Mouse (Mus musculus) midbrain, postnatal 0 days (tissue): ENCODE results near the gene Ldb1. TPM values are rescaled to one million over a fixed set of nuclear protein-coding genes. Genes with fewer than 3 reads are reported as not detected.
A peak's percentile ranks its signal among the peaks of the same experiment; 100 is the strongest.

Experiments
- ATAC-seq: fragments of 200-750 bp; cut with Nextera tagmentation; 2 replicates; pipeline ENCODE4 v1.8.0; 2017; ENCODE audit warnings: moderate number of reproducible peaks, mild to moderate bottlenecking, moderate TSS enrichment, moderate library complexity; ENCODE audit not compliant: low FRiP score
- DNase-seq: peaks from one replicate; pipeline ENCODE4 v3.0.0-alpha.2; 2015; ENCODE audit warnings: low spot score
- H3K27ac ChIP-seq: fragments of 300-500 bp; sonication (generic); 2 replicates; pipeline ENCODE4 v1.5.1; 2014; ENCODE audit warnings: low read depth, mild to moderate bottlenecking, low read length, mixed read lengths
- H3K27me3 ChIP-seq: fragments of 300-500 bp; sonication (generic); 2 replicates; pipeline ENCODE4 v1.6.1; 2014; ENCODE audit warnings: low read length, control low read depth, mixed read lengths; ENCODE audit not compliant: insufficient read depth
- H3K36me3 ChIP-seq: fragments of 300-500 bp; sonication (generic); 2 replicates; pipeline ENCODE4 v1.6.1; 2014; ENCODE audit warnings: low read length, control low read depth, mixed read lengths; ENCODE audit not compliant: insufficient read depth
- H3K4me1 ChIP-seq: fragments of 300-500 bp; sonication (generic); 2 replicates; pipeline ENCODE4 v1.6.1; 2014; ENCODE audit warnings: mild to moderate bottlenecking, control low read depth, antibody characterized with exemption, low read length, mixed read lengths; ENCODE audit not compliant: insufficient read depth
- H3K4me2 ChIP-seq: fragments of 300-500 bp; sonication (generic); 2 replicates; pipeline ENCODE4 v1.6.1; 2014; ENCODE audit warnings: low read depth, mild to moderate bottlenecking, low read length, mixed read lengths; ENCODE audit not compliant: poor library complexity, severe bottlenecking
- H3K4me3 ChIP-seq: fragments of 300-500 bp; sonication (generic); 2 replicates; pipeline ENCODE4 v1.5.1; 2014; ENCODE audit warnings: low read depth, mild to moderate bottlenecking, low read length, moderate library complexity
- H3K9ac ChIP-seq: fragments of 300-500 bp; sonication (generic); replicated peaks from 2 replicates; pipeline ENCODE4 v1.6.1; 2014; ENCODE audit warnings: mild to moderate bottlenecking, low read length, moderate library complexity, mixed read lengths; ENCODE audit not compliant: poor library complexity, severe bottlenecking
- H3K9me3 ChIP-seq: fragments of 300-500 bp; sonication (generic); 2 replicates; pipeline ENCODE4 v1.6.1; 2016; ENCODE audit warnings: low read length, control low read depth
- CTCF ChIP-seq: IDR thresholded peaks from 2 replicates; pipeline ENCODE4 v1.5.1; 2016; ENCODE audit warnings: antibody characterized with exemption, mild to moderate bottlenecking
- WGBS: fragments of 180-500 bp; shearing (Covaris S2); extraction: QIAGEN DNeasy Blood & Tissue Kit; methylation state at CpG from one replicate; pipeline ENCODE4 v1.1.7; 2014; 5-methylcytosine and 5-hydroxymethylcytosine counted together
- polyA plus RNA-seq: library from polyadenylated mRNA; unstranded; fragments of >200 nt; fragmentation: Nextera tagmentation; extraction: Ambion mirVana; gene quantifications from 2 replicates; pipeline ENCODE4 v1.2.1, GENCODE M21; 2015
- total RNA-seq: library from RNA; depleted of rRNA; stranded (reverse); fragments of >200 nt; gene quantifications from 2 replicates; pipeline ENCODE4 v1.2.3, GENCODE M21; 2014; rRNA removed

Ldb1 gene
- total RNA-seq (121 and 139 TPM in 2 replicates), polyA plus RNA-seq (83.7 and 84.5 TPM in 2 replicates)

DNA sequence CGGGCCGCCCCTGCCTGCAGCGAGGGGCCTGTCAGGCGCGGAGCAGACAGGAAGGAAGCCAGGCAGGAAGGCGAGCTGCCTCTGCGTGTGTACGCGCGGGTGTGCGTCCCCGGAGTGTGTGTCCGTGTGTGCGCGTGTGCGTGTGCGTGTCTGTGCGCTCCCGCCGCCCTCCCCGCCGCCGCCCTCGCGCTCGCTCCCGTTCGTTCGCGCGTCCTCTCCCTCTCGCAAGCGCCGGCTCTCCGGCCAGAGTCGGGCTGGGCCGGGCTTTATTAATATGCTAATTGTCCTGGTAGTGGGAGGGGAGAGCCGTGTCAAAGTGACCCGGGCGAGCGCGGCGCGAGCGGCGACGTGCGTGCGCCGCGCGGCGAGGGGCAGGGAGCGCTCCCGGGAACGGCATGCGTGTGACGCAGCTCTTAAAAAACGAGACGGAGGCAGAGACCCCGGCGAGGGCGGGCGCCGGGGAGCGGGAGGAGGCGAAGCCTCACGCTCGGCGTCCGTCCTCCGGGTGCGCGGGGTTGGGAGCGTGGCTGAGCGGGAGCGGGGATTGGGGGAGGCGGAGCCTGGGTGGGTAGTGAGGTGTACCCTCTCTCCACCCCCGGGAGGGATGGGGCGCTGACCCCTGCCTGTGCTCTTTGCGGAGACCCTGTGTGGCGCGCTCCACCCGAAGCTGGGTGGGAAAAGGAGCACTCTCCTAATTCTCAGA is at the start of gene Ldb1:
Gene Ldb1, minus strand, starts transcription at position 222 of the 703 bp plus-strand sequence.
- under 1% methylated on average over 64 of the region's 84 CpGs for WGBS
- peak within 1 kb of the TSS; percentile 90 for H3K4me2 ChIP-seq
- DNase-seq, result peak; percentile 92
- peaks cover 31% of the 10 kb centered on the region for H3K4me1 ChIP-seq
- TF ChIP-seq CTCF, result 0 out of 2 replicates have a peak, but pooled peaks have one; percentile 1
- H3K9me3 ChIP-seq, result no peaks in the 10 kb centered on the region
- H3K27ac ChIP-seq, result peak within 1 kb of the TSS; percentile 96
- peak within 1 kb of the TSS; percentile 93 for H3K4me3 ChIP-seq
- H3K36me3 ChIP-seq, result no peaks in the 10 kb centered on the region
- peak; percentile 86 for ATAC-seq
- H3K9ac ChIP-seq, result peak within 1 kb of the TSS; percentile 99
- no peaks in the 10 kb centered on the region for H3K27me3 ChIP-seq

DNA sequence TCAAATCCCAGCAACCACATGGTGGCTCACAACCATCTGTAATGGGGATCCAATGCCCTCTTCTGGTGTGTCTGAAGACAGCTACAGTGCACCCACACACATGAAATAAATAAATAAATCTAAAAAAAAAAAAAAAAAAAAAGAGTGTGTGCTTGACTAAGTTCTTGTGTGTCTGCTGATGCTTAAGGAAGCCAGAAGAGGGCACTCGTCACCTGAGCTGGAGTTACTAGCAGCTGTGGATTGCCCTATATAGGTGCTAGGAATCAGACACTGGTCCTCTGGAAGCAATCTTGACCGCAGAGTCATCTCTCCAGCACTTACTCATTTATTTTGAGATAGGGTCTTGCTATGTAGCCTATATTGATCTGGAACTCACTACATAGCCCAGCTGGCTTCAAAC is 49.1 kb upstream of the Ldb1 start:
- H3K36me3 ChIP-seq, result no peaks in the 10 kb centered on the region
- no peak overlapping the region for H3K4me3 ChIP-seq
- no peaks in the 10 kb centered on the region for H3K27me3 ChIP-seq
- H3K4me1 ChIP-seq, result no peaks in the 10 kb centered on the region
- H3K9ac ChIP-seq, result no peak overlapping the region
- DNase-seq, result no peak
- no peak for TF ChIP-seq CTCF
- no peak overlapping the region for H3K27ac ChIP-seq
- H3K9me3 ChIP-seq, result no peaks in the 10 kb centered on the region
- 93% methylated on average over 2 of the region's 2 CpGs for WGBS
- H3K4me2 ChIP-seq, result no peak overlapping the region
- no peak for ATAC-seq

DNA sequence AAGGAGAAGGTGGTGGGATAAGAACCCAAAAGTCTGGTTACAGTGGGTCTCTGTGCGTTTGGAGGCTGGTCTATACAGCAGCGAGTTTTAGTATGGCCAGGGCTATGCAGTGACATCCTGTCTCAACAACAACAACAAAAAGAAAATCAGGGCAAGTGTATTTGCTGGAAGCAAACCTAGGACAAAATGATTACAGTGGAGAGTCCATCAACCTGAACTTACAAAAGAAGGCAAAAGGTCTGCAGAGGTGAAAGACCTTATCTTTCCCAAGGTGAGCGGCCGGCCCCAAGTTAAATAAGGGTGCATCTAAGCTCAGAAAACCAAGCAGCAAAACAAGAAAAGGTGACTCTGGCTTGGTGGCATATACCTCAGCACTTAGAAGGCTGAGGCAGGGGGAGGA is 46.6 kb upstream of the Ldb1 start:
- H3K27me3 ChIP-seq, result no peaks in the 10 kb centered on the region
- H3K9me3 ChIP-seq, result no peaks in the 10 kb centered on the region
- no peaks in the 10 kb centered on the region for H3K36me3 ChIP-seq
- DNase-seq (no peak), ATAC-seq (no peak)
- TF ChIP-seq CTCF, result no peak
- WGBS, result 90% methylated on average over 4 of the region's 4 CpGs
- H3K4me1 ChIP-seq, result no peaks in the 10 kb centered on the region
- H3K4me3 ChIP-seq, result no peak overlapping the region
- no peak overlapping the region for H3K4me2 ChIP-seq
- H3K27ac ChIP-seq, result no peak overlapping the region
- H3K9ac ChIP-seq, result no peak overlapping the region

DNA sequence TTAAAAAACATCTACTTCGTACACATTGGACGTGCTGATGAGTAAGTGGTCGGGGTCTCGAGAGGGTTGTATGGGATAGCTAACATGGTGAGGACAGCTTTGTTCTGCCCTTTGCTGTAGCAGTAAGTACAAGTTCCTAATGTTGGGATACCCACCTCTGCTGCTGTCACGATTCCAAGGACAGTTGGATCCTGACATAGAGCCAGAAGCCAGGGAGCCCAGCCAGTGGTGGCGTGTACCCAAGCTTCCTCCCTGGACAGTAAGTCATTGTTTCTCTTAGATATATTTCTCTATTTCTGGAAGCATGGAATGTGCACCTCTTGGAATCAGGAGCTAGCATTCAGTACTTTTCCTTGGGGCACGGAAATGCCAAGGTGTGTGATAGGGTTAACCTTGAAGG is 42.9 kb upstream of the Ldb1 start:
- no peak for TF ChIP-seq CTCF
- Histone ChIP-seq H3K4me2 (no peak overlapping the region), H3K9me3 (no peaks in the 10 kb centered on the region), H3K4me1 (no peaks in the 10 kb centered on the region), H3K4me3 (no peak overlapping the region), H3K9ac (no peak overlapping the region), H3K27me3 (no peaks in the 10 kb centered on the region), H3K36me3 (peaks cover 26% of the 10 kb centered on the region), H3K27ac (no peak overlapping the region)
- 82% methylated on average over 7 of the region's 7 CpGs for WGBS
- ATAC-seq (no peak), DNase-seq (no peak)

DNA sequence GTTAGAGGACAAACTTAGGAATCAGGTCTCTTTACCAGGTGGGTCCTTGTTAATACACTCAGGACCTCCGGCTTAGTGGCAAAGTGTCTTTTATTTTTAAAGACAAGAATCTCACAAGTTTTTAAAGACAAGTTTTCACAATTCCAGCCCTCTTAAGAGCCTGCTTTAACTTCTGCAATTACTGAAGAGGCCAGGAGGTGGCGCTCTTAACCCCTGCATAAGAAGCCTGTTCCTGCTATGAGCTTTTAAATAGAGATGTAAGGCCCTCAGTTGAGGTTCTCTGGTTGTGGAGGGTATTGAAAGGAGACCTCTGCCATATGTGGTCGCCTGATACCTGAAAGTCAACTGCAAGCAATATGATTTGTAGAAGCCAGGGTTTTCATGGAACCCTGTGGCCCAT is 41.3 kb upstream of the Ldb1 start:
- no peak overlapping the region for H3K4me3 ChIP-seq
- 59% methylated on average over 3 of the region's 3 CpGs for WGBS

DNA sequence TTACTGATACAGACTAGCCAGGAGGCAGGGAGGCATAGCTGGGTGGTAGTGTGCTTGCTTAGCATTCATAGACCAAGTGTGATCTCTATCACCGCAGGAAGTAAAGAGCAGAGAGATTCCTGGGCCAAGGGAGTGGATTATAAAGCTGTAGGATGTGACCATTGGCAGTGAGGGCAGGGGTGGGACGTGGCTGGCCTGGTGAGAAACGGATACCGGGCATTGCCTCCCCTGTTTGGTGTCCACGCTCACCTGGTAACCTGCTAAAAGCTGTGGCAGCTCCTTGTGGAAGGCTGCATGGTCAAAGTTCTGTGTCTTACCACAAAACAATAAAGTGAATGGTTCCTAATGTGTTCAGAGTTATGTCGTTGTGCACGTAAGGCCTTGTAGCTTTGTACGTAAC is 40.2 kb upstream of the Ldb1 start:
- no peaks in the 10 kb centered on the region for H3K9me3 ChIP-seq
- no peak for ATAC-seq
- peaks cover 52% of the 10 kb centered on the region for H3K36me3 ChIP-seq
- H3K4me2 ChIP-seq, result no peak overlapping the region
- H3K27me3 ChIP-seq, result no peaks in the 10 kb centered on the region
- TF ChIP-seq CTCF, result no peak
- WGBS, result 97% methylated on average over 8 of the region's 8 CpGs
- no peak overlapping the region for H3K27ac ChIP-seq
- no peak overlapping the region for H3K4me3 ChIP-seq
- H3K9ac ChIP-seq, result no peak overlapping the region
- H3K4me1 ChIP-seq, result no peaks in the 10 kb centered on the region
- DNase-seq, result no peak

More for the DNA sequence above, 41.3 kb upstream of the Ldb1 start:
- peak; percentile 83 for DNase-seq
- H3K27ac ChIP-seq, result no peak overlapping the region
- no peak overlapping the region for H3K9ac ChIP-seq
- H3K36me3 ChIP-seq, result peaks cover 40% of the 10 kb centered on the region
- H3K27me3 ChIP-seq, result no peaks in the 10 kb centered on the region
- no peak overlapping the region for H3K4me2 ChIP-seq
- H3K9me3 ChIP-seq, result no peaks in the 10 kb centered on the region
- H3K4me1 ChIP-seq, result no peaks in the 10 kb centered on the region
- ATAC-seq, result no peak
- TF ChIP-seq CTCF, result peak; percentile 85
